Mouse (Mus musculus): Measurements from ENCODE around the gene Cox17.

DNA sequence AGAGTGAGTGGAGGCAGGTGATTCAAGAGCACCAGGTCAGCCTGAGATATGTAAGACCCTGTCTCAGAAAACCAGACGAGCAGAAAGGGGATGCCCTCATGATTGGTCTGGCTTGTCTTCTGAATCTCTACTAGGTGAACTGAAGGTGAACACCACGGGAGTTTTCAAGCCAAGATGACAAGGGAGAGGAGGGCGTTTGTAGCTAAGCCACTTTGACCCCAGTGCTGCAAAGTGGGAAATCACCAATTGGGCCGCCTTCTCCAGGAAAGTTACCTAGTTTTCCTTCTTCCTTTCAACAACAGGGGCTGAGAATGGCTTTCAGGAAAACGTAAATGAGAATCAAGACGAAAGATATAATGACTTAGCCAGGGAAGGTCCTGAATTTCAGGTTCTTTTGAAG, 42.0 kb downstream of the Cox17 start:
- TF ChIP-seq POLR2A (IDR thresholded peaks at IDR 0.05; ENCODE audit: insufficient read depth, low read depth, low read length) (no peak), CTCF (IDR thresholded peaks at IDR 0.05; ENCODE audit: insufficient read depth, low read depth, low read length) (no peak)
